Mouse (Mus musculus) thymus, adult 2 months (tissue): ENCODE data around the gene Bpifb6.
A peak's percentile ranks its signal among the peaks of the same experiment; 100 is the strongest.

Experiments used
- CTCF ChIP-seq: fragments of 200-500 bp; IDR thresholded peaks from 2 replicates; pipeline ENCODE4 v1.5.1; 2012; ENCODE audit warnings: mild to moderate bottlenecking, control low read depth, low read length, moderate library complexity, borderline replicate concordance; ENCODE audit not compliant: control insufficient read depth, poor library complexity, insufficient read depth; ENCODE audit errors: extremely low read depth
- POLR2A ChIP-seq: fragments of 200-500 bp; IDR thresholded peaks from 2 replicates; pipeline ENCODE4 v1.6.1; 2012; ENCODE audit warnings: mild to moderate bottlenecking, low read length, control low read depth, moderate library complexity; ENCODE audit not compliant: control insufficient read depth, poor library complexity, insufficient read depth; ENCODE audit errors: extremely low read depth

DNA sequence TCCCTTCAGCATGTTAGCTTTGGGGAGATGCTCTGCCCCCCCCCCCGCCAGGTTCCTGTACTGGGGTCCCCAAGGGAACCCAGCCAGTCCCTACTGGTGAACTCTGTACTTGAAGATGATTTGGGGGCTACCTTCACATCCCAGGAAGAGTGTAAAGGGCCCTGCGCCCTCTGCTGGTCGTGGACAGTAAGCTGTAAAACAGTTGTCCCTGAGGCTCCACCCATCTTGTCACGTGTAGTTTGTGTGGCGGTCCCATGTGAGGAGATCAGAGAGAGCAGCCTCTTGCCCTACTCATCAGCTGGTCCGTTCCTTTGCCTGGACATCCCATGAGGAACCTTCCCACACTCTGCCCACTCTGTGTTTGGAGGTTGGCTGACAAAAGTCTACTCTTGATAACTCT lies 53.6 kb downstream of the Bpifb6 start:
- TF ChIP-seq CTCF (peak; percentile 71; the same call in 1 of the 2 replicates), POLR2A (no peak)
